Mouse (Mus musculus) kidney, adult 11 months (tissue): ENCODE measurements at regions not wholly inside any gene's neighbourhood (a gene's known extent, or its start where the extent isn't known, plus 50 kb on each side); places are given as distances from the start of the nearest gene placed in this dataset.
A peak's percentile ranks its signal among the peaks of the same experiment; 100 is the strongest.

ENCODE experiments used
- DNase-seq: peaks from one replicate; pipeline ENCODE4 v3.0.0; 2022

- peak; percentile 22 for DNase-seq
These were observed 302.0 kb downstream of the Cd109 start for GRCm38 (mm10) chr9:78917336-78917735.

- DNase-seq, result no peak
These were observed 310.7 kb downstream of the Cd109 start for GRCm38 (mm10) chr9:78925977-78926593.

- no peak for DNase-seq
These were observed 326.3 kb downstream of the Cd109 start for GRCm38 (mm10) chr9:78941648-78942047.

GRCm38 (mm10) chr9:78964813-78965212, 349.5 kb downstream of the Cd109 start:
- DNase-seq, result no peak

GRCm38 (mm10) chr9:78965226-78965950, 350.0 kb downstream of the Cd109 start:
- DNase-seq, result no peak

- no peak for DNase-seq
These were observed 356.4 kb downstream of the Cd109 start for GRCm38 (mm10) chr9:78971731-78972130.

DNA sequence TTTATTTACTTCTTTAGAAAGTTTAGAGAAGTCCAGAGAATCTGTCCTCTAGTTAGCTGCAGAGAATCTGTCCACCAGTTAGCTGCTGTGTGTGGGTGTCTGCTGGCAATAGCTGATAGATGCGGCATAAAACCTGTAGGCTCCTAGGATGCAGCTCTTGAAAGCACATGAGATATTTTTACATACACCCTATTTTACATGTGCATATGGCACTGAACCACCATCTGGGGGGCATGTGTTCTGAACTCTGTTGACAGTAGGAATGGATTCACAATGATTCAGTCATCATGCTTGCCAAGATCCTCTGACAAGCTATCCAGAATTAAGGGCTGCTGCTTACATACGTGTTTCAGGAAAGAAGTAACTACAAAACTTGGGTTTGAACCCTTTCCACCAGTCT, 368.4 kb downstream of the Cd109 start:
- no peak for DNase-seq

DNA sequence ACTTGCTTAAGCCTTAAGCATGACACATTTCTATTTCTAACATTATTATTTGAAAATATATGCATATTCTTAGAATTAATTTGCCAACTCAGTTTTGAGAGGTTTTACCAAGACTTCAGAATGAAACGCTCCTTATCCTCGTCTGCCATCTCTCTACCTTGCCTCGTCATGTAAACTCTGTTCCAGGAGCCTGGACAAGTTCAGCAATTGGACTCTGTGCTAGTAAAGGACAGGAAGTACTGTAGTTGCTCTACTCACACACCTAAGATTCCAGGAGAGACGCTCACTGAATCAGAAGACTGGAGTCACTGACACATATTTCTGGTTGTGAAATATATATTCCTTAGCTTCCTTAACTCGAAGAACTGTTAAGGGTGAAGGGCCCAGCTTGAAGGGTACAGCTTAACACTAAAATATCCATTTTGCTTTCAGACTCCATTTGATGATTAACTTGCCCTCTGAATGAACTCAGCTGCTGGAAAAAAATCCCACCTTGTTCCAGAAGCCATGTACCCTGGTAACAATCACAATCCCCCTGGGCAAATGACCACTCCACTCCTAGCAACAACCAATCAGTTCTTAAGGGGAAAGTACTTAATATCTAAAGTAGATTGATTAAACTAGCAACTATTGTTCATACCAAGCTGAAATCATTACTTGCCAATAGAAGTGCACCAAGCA, 370.0 kb downstream of the Cd109 start:
- DNase-seq, result no peak

DNA sequence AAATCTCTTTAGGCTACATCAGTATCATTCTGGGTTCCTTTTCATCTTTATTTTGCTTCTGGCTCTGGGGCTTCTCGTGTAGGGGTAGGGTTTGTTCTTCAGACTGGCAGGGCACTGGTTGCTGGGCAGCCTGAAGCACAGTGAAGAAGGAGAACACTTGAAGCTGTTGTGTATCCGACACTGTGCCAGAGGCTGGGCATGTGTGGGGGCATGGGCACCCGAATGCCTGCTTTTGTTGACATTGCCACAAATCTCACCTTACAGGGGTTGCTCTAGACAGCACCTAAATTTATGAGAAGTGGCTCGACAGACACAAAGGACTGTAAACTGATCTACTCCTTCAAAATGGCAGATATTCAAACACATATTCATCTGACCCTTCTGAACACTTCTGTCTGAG, 376.0 kb downstream of the Cd109 start:
- DNase-seq, result no peak

DNA sequence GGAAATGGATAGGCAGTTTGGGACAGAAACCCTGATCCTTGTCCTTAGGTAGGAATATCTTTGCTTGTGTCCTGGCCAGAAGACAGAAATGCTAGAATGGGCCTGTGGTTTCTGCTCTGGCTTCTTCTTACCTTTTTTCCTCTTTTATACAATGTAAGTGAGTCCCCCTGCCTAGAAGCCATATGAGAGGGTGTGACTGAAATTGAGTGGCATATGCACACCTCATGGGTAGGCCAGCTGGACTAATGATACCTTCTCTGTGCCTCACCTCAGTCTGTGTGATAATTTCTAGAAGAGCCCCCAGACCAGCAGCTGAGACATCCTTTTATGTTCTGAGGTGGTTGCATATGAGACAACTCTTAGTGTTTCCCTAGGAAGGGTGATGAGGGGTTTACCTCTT, 385.7 kb downstream of the Cd109 start:
- no peak for DNase-seq

DNA sequence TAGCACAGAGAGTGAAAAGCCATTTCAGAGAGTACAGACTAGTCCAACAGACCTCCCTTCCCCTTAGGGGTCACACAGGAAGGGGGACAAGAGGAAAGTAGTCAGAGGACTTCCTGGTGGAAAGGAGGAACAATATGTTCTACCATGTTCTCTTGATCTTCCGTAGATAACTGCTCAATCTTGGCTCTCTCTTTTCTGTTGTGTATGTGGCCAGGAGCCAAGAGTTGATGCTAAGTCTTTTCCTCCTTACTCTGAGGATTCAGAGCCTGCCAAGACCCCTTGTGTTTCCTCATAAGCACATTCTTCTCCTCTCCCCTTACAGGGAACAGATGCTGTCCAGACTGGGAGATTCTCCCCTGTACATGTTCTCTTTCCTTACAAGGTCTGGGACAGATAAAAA, 386.6 kb downstream of the Cd109 start:
- DNase-seq, result no peak

- no peak for DNase-seq
These were observed 389.1 kb downstream of the Cd109 start for GRCm38 (mm10) chr9:79004296-79004980.

GRCm38 (mm10) chr9:79022291-79022690, 406.9 kb downstream of the Cd109 start:
- DNase-seq, result no peak

DNA sequence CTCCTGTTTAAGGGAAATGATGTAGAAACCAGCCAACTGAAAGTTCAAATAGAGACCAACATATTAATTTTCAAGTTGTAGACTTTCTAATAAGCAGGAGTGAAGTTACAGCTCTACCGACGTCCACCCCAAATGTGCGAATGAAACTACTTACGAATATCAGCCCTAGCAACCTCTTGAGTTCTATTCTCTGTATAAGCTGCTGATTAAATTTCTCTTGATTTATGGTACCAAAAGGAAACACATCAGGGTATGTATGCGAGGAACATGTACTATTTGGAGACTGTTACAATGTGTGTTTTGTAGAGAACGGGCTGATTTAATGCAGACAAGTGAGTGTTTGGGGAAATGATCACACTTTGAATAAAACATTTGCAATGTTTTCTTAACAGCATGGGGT, 412.9 kb downstream of the Cd109 start:
- DNase-seq, result no peak

GRCm38 (mm10) chr9:79029456-79029855, 414.1 kb downstream of the Cd109 start:
- no peak for DNase-seq

DNA sequence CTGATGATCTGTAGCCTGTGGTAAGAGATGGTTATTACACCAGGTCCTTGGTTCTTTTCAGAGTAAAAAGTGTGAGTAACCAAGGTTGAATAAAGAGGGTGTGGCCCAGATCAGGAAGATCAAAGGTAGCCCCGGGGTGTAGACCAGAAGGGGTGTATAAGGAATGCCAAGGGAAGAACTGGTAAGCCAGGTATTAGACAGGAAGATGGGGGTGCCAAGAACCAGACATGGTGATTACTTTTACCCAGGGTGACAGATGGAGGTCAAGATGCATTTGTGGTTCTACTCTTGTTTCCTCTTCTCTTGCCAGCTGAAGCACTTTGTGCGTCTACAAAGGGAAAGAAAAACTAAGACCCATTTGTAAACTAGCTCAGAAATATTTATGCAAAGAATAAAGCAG, 420.3 kb downstream of the Cd109 start:
- no peak for DNase-seq

GRCm38 (mm10) chr9:79037054-79037453, 421.7 kb downstream of the Cd109 start:
- no peak for DNase-seq

DNA sequence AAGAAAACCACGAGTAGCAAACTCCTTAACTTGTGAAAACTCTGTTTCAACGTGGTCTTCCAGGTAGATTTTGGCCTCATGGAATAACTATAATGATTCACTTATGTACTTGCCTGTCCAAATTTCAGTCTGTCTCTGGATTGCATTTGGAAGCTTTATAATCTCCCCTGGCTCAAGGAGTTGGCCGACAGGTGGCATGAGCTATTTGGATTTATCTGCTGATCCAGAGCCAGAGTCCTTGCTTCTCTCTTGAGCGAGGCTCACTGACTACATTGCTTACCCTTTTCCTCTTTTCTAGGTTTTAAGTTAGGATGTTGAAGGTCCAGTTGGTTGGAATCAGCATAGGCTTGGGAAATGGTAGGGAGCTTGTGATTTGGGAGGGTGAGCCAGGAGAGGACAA, 423.6 kb downstream of the Cd109 start:
- DNase-seq, result no peak

GRCm38 (mm10) chr9:79044344-79044743, 429.0 kb downstream of the Cd109 start:
- no peak for DNase-seq

DNA sequence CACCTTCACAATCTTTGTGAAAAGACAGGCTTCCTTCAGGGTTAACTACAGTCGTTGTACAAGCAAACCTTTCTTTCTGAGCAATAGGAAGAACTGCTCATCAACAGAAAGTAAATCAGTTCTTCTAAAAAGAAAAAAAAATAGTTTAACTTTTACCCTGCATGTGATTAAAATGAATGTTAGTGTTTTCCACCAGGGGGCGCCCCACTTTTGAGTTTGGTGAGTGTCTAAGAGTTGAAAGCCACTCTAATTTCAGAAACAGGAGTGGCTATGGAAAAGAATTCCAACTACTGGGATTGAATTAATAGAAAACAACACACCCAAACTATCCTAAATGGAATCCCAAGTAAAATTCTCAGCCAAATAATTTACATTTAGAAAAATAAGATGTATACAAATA, 430.0 kb downstream of the Cd109 start:
- DNase-seq, result no peak

DNA sequence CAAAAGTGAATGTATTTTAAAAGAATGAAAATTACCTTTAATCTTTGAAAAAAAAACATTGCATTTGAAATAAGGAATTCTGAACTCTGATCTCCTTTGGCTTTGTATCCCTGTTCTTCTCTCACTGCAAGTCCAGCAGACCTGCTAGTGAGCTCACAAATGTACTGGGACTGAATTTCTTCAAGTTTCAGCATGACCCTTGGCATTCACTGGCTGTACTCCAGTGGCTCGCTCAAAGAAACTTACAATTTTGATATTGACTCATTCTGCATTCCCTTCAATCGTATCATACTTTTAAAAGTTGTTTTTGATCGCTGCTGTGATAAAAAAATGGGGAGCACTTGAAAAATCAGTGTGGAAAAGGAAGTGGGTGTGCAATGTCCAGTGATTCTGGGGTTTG, 456.6 kb downstream of the Cd109 start:
- DNase-seq, result no peak

GRCm38 (mm10) chr9:79109611-79110010, 494.3 kb downstream of the Cd109 start:
- DNase-seq, result peak; percentile 3

DNA sequence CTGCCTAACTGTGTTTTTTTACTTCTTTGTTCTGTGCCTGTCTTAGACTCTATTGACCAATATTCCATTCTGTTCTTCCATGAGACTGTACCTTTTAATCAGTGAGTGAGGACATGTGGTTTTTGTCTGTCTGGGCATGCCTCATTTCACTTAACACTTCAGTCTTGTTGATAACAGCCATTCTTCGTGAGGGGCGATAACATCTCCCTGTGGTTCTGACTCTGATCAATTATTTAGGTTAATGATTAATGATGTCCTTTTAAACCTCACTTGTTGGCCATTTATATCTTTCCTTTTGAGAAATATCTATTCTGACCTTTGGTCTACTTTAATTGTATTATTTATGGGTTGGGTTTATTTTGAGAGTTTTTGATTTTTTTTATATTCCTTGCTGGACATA, 496.0 kb downstream of the Cd109 start:
- DNase-seq, result no peak

DNA sequence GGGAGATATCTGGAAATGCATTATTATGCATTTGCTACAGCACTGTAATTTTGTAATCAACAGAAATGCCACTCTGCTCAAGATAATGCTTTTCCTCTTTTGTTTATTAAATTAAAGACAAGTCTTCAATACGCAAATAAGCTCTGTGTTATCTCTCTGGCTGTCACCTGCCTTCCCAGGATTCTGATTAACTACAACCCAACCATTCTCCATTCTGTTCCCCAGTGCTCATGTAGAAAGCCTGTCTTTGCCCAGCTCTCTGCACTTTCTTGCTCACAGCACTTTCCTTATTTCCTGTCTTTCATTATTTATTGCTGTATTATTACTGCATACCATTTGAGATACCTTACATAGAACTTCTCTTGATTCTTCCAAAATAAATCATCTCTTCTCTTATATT, 525.6 kb downstream of the Cd109 start:
- no peak for DNase-seq
